ENCODE assay signal across 14 mouse cellular contexts in genomic region chr11:74868046-74868760, GRCm38 (mm10). TPM values are rescaled to one million over a fixed set of nuclear protein-coding genes. Genes with fewer than 3 reads are reported as not detected.
DNase-seq lines count a peak whose midpoint lies in the region; ATAC-seq lines count a peak whose summit lies in the region.
"Had no signal": no experiment of that assay in that cellular context is flagged by ENCODE, and none has a peak within 500 bp of the region (broad histone marks: within the 10 kb centered on the region; RNA-seq: fewer than 3 reads in every experiment).

No protein-coding gene starts in this region.

- no peaks in the 10 kb centered on the region for H3K9me3 ChIP-seq in midbrain, embryonic 10.5 days (replicated peaks)
- no peaks in the 10 kb centered on the region for H3K9me3 ChIP-seq in midbrain, embryonic 11.5 days (ENCODE audit: control insufficient read depth, low read length)
- no peaks in the 10 kb centered on the region for H3K9me3 ChIP-seq in midbrain, embryonic 13.5 days
- no peaks in the 10 kb centered on the region for H3K9me3 ChIP-seq in intestine, embryonic 16.5 days (ENCODE audit: control insufficient read depth, low read length)
- H3K9me3 ChIP-seq: heart, embryonic 15.5 days; limb, embryonic 13.5 days had no signal

- ATAC-seq in midbrain, embryonic 11.5 days (ENCODE audit: low FRiP score) = no peak
- ATAC-seq in midbrain, embryonic 13.5 days = no peak
- ATAC-seq in intestine, embryonic 16.5 days = no peak

- no peak overlapping the region for H3K4me3 ChIP-seq in midbrain, embryonic 10.5 days
- no peak overlapping the region for H3K4me3 ChIP-seq in midbrain, embryonic 11.5 days (ENCODE audit: low read depth, low read length)
- no peak overlapping the region for H3K4me3 ChIP-seq in midbrain, embryonic 13.5 days (replicated peaks)
- H3K4me3 ChIP-seq in intestine, embryonic 16.5 days (ENCODE audit: low read length) = no peak overlapping the region
- H3K4me3 ChIP-seq: heart, embryonic 15.5 days; limb, embryonic 13.5 days had no signal

- DNase-seq in cerebellum, adult 11 months = peak; percentile 47
- no peak for DNase-seq in cerebellum, postnatal 4 days (ENCODE audit: low spot score in 2 of 2)
- no peak for DNase-seq in midbrain, embryonic 10.5 days (ENCODE audit: low spot score)
- no peak for DNase-seq in midbrain, embryonic 11.5 days (ENCODE audit: low spot score, missing footprints)
- peak; percentile 46 to 77 for DNase-seq in adrenal gland, postnatal 36 days
- no peak for DNase-seq in spleen, postnatal 10 days (ENCODE audit: low spot score in 2 of 2)
- DNase-seq: kidney, adult 8-10 months; lung, adult 2 months; thymus, postnatal 14 days had no signal

- WGBS in midbrain, embryonic 10.5 days = 88% methylated on average over 13 of the region's 13 CpGs
- 88% methylated on average over 13 of the region's 13 CpGs for WGBS in midbrain, embryonic 11.5 days
- 93% methylated on average over 13 of the region's 13 CpGs for WGBS in midbrain, embryonic 13.5 days
- WGBS in intestine, embryonic 16.5 days = 89% methylated on average over 13 of the region's 13 CpGs

- H3K9ac ChIP-seq in midbrain, embryonic 11.5 days (ENCODE audit: low read length) = no peak overlapping the region
- no peak overlapping the region for H3K9ac ChIP-seq in midbrain, embryonic 13.5 days (replicated peaks)
- no peak overlapping the region for H3K9ac ChIP-seq in intestine, embryonic 16.5 days (ENCODE audit: low read depth, low read length)
- H3K9ac ChIP-seq: heart, embryonic 15.5 days; limb, embryonic 13.5 days had no signal

- no peaks in the 10 kb centered on the region for H3K27me3 ChIP-seq in midbrain, embryonic 10.5 days (ENCODE audit: low read depth, poor library complexity, severe bottlenecking)
- H3K27me3 ChIP-seq in midbrain, embryonic 11.5 days (ENCODE audit: control insufficient read depth, insufficient read depth, low read length) = no peaks in the 10 kb centered on the region
- no peaks in the 10 kb centered on the region for H3K27me3 ChIP-seq in midbrain, embryonic 13.5 days
- H3K27me3 ChIP-seq in intestine, embryonic 16.5 days (replicated peaks; ENCODE audit: control insufficient read depth, insufficient read depth, low read length) = no peaks in the 10 kb centered on the region
- H3K27me3 ChIP-seq: heart, embryonic 15.5 days; limb, embryonic 13.5 days had no signal

- H3K36me3 ChIP-seq in midbrain, embryonic 10.5 days = peaks cover 44% of the 10 kb centered on the region
- H3K36me3 ChIP-seq in midbrain, embryonic 11.5 days (ENCODE audit: control insufficient read depth, insufficient read depth, low read length) = no peaks in the 10 kb centered on the region
- peaks cover 49% of the 10 kb centered on the region for H3K36me3 ChIP-seq in midbrain, embryonic 13.5 days
- no peaks in the 10 kb centered on the region for H3K36me3 ChIP-seq in intestine, embryonic 16.5 days (ENCODE audit: control insufficient read depth, insufficient read depth, low read length)
- H3K36me3 ChIP-seq: heart, embryonic 15.5 days had no signal

- H3K27ac ChIP-seq in midbrain, embryonic 10.5 days (replicated peaks) = 0 out of 2 replicates have a peak overlapping the region, but pooled peaks have one; percentile 17
- H3K27ac ChIP-seq in midbrain, embryonic 11.5 days (ENCODE audit: low read depth, low read length) = no peak overlapping the region
- peak overlapping the region; percentile 84; the same call in 1 of the 2 replicates for H3K27ac ChIP-seq in midbrain, embryonic 13.5 days
- no peak overlapping the region for H3K27ac ChIP-seq in intestine, embryonic 16.5 days (ENCODE audit: low read length)
- H3K27ac ChIP-seq: heart, embryonic 15.5 days; hindbrain, postnatal 0 days; limb, embryonic 13.5 days had no signal

- no peak overlapping the region for H3K4me2 ChIP-seq in midbrain, embryonic 11.5 days
- no peak overlapping the region for H3K4me2 ChIP-seq in midbrain, embryonic 13.5 days (replicated peaks)
- H3K4me2 ChIP-seq in intestine, embryonic 16.5 days (ENCODE audit: low read depth, low read length) = no peak overlapping the region
- H3K4me2 ChIP-seq: heart, embryonic 15.5 days; limb, embryonic 13.5 days had no signal

- peaks cover 9% of the 10 kb centered on the region; the same call in 1 of the 2 replicates for H3K4me1 ChIP-seq in midbrain, embryonic 10.5 days
- H3K4me1 ChIP-seq in midbrain, embryonic 11.5 days (ENCODE audit: control insufficient read depth, insufficient read depth, low read length) = no peaks in the 10 kb centered on the region; the same call in 1 of the 2 replicates
- H3K4me1 ChIP-seq in midbrain, embryonic 13.5 days (replicated peaks) = peaks cover 34% of the 10 kb centered on the region
- H3K4me1 ChIP-seq in intestine, embryonic 16.5 days (ENCODE audit: control insufficient read depth, insufficient read depth, low read length) = no peaks in the 10 kb centered on the region

RNA-seq across cellular contexts. Expression of gene Sgsm2, which starts 28.7 kb away (rescaled TPM):
- 7.6 and 9.5 TPM in 2 replicates for polyA plus RNA-seq in midbrain, embryonic 10.5 days (2016; fragmentation: Nextera tagmentation; extraction: Ambion mirVana)
- polyA plus RNA-seq in midbrain, embryonic 11.5 days (2014; fragmentation: Nextera tagmentation; extraction: Ambion mirVana) = 5.8 and 6.8 TPM in 2 replicates
- total RNA-seq in adrenal gland, postnatal 36 days (2021) = 10 to 100 TPM; 19.0 to 22.4 TPM
- 18.8 and 20.8 TPM in 2 replicates for polyA plus RNA-seq in midbrain, embryonic 13.5 days (2015; fragmentation: Nextera tagmentation; extraction: Ambion mirVana)
- polyA plus RNA-seq in intestine, embryonic 16.5 days (2015; fragmentation: Nextera tagmentation; extraction: Ambion mirVana) = 4.2 and 4.5 TPM in 2 replicates

RNA-seq across cellular contexts. Expression of gene Tsr1, which starts 29.7 kb away (rescaled TPM):
- polyA plus RNA-seq in midbrain, embryonic 10.5 days (2016; fragmentation: Nextera tagmentation; extraction: Ambion mirVana) = 46.3 and 49.7 TPM in 2 replicates
- polyA plus RNA-seq in midbrain, embryonic 11.5 days (2014; fragmentation: Nextera tagmentation; extraction: Ambion mirVana) = 48.9 and 51.3 TPM in 2 replicates
- 10 to 100 TPM; 37.8 to 47.5 TPM for total RNA-seq in adrenal gland, postnatal 36 days (2021)
- 28.1 and 32.1 TPM in 2 replicates for polyA plus RNA-seq in midbrain, embryonic 13.5 days (2015; fragmentation: Nextera tagmentation; extraction: Ambion mirVana)
- 44.0 and 48.1 TPM in 2 replicates for polyA plus RNA-seq in intestine, embryonic 16.5 days (2015; fragmentation: Nextera tagmentation; extraction: Ambion mirVana)

RNA-seq across cellular contexts. Expression of gene Mnt, which starts 37.5 kb away (rescaled TPM):
- 4.2 and 5.5 TPM in 2 replicates for polyA plus RNA-seq in midbrain, embryonic 10.5 days (2016; fragmentation: Nextera tagmentation; extraction: Ambion mirVana)
- polyA plus RNA-seq in midbrain, embryonic 11.5 days (2014; fragmentation: Nextera tagmentation; extraction: Ambion mirVana) = 3.7 and 4.5 TPM in 2 replicates
- total RNA-seq in adrenal gland, postnatal 36 days (2021) = 10 to 100 TPM; 27.6 to 30.6 TPM
- polyA plus RNA-seq in midbrain, embryonic 13.5 days (2015; fragmentation: Nextera tagmentation; extraction: Ambion mirVana) = 8.4 and 9.1 TPM in 2 replicates
- polyA plus RNA-seq in intestine, embryonic 16.5 days (2015; fragmentation: Nextera tagmentation; extraction: Ambion mirVana) = 3.1 and 4.0 TPM in 2 replicates

RNA-seq across cellular contexts. Expression of gene Smg6, which starts 57.4 kb away (rescaled TPM):
- 17.8 and 20.7 TPM in 2 replicates for polyA plus RNA-seq in midbrain, embryonic 10.5 days (2016; fragmentation: Nextera tagmentation; extraction: Ambion mirVana)
- 16.0 and 17.9 TPM in 2 replicates for polyA plus RNA-seq in midbrain, embryonic 11.5 days (2014; fragmentation: Nextera tagmentation; extraction: Ambion mirVana)
- total RNA-seq in adrenal gland, postnatal 36 days (2021) = 10 to 100 TPM; 19.2 to 23.5 TPM
- 20.2 and 21.0 TPM in 2 replicates for polyA plus RNA-seq in midbrain, embryonic 13.5 days (2015; fragmentation: Nextera tagmentation; extraction: Ambion mirVana)
- polyA plus RNA-seq in intestine, embryonic 16.5 days (2015; fragmentation: Nextera tagmentation; extraction: Ambion mirVana) = 10.7 and 11.4 TPM in 2 replicates

RNA-seq across cellular contexts. Expression of gene Srr, which starts 57.5 kb away (rescaled TPM):
- 14.4 and 19.5 TPM in 2 replicates for polyA plus RNA-seq in midbrain, embryonic 10.5 days (2016; fragmentation: Nextera tagmentation; extraction: Ambion mirVana)
- 25.9 and 29.7 TPM in 2 replicates for polyA plus RNA-seq in midbrain, embryonic 11.5 days (2014; fragmentation: Nextera tagmentation; extraction: Ambion mirVana)
- 10 to 100 TPM; 44.4 to 45.9 TPM for total RNA-seq in adrenal gland, postnatal 36 days (2021)
- 31.5 and 32.9 TPM in 2 replicates for polyA plus RNA-seq in midbrain, embryonic 13.5 days (2015; fragmentation: Nextera tagmentation; extraction: Ambion mirVana)
- 18.0 and 19.6 TPM in 2 replicates for polyA plus RNA-seq in intestine, embryonic 16.5 days (2015; fragmentation: Nextera tagmentation; extraction: Ambion mirVana)

Comparison
In these comparisons a context has a peak if more than half of its experiments do, and no peak if none do; other contexts are left out.
1. DNase-seq: peak in cerebellum, adult 11 months (single experiment) and adrenal gland, postnatal 36 days (2 of 2); none in cerebellum, postnatal 4 days (0 of 2), midbrain, embryonic 10.5 days (single experiment), midbrain, embryonic 11.5 days (single experiment) and spleen, postnatal 10 days (0 of 2).
2. H3K27ac ChIP-seq: peak in midbrain, embryonic 10.5 days (single experiment) and midbrain, embryonic 13.5 days (single experiment); none in midbrain, embryonic 11.5 days (single experiment) and intestine, embryonic 16.5 days (single experiment).